Mouse (Mus musculus) ovary, postnatal 14 days (tissue): ENCODE results near the gene Ddx39b.
"Not testable (repeated sequence)": the region's sequence is repeated elsewhere in the genome, so short reads cannot be mapped to it uniquely, and the experiment has no call there.

Source experiments
- DNase-seq: peaks from one replicate; pipeline ENCODE4 v3.0.0; 2022; ENCODE audit warnings: low spot score

Ddx39b gene

DNA sequence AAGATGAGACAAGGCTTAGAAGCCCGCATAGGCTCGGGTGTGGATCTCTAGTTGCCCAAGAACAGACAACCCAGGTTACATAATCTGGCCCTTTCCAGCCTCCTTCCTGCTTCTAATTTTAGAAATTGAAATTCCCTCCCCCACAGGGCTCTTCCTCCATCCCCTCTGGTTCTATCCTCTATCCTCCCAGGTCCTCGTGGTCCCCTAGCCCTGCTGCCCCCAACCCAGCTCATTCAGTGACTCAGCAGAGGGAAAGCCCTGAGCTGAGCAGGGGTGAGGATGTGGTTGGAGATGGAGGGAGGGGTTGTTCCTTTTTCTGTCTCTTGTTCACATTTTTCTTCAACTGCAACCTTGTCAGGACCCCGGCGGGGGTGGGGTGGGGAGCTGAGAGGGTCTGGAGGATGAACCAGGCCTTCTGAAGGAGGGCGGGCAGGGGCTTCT lies 21.9 kb upstream of the Ddx39b start:
- DNase-seq = no peak

DNA sequence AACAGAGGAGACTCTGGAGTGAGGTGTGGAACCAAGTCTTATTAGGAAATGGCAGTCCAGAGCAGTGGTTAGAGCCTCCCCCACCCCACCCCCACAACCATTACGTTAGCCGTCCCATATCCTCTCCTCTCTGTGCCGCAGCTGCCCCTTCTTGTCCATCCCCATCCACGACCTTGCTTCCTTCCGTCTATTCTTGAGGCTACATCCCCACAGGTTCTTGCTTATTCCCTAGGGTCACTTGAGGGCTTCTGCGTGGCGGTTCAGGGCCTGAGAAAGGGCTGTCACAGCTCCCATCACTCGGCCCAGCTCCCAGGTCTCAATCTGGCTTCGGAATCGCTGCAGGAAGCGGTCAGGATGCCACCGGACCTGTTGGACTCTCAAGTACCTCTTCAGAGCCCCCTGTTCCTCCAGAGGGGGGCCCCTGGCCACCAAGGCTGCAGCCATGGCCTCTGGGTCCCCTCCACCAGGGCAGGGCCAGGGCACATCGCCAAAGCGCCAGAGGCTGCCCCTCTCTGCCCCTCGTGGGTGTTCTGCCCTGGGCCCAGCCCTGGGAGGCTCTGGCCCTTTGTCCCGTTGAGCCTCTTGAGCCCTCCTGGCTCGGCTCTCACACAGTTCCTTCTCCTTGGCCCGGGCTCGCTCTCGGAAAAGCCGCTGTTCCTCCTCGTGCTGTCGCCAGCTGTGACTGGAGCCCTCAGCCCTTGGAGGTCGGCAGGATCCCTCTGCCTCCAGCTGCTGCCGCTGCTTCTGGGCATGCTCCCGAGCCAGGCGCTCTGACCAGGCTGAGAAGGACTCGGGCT lies 21.2 kb upstream of the Ddx39b start, which contains the start of gene Gm16181:
Gene Gm16181 (plus strand): TSS at position 679 of the 797 bp plus-strand sequence.
- DNase-seq = no peak

DNA sequence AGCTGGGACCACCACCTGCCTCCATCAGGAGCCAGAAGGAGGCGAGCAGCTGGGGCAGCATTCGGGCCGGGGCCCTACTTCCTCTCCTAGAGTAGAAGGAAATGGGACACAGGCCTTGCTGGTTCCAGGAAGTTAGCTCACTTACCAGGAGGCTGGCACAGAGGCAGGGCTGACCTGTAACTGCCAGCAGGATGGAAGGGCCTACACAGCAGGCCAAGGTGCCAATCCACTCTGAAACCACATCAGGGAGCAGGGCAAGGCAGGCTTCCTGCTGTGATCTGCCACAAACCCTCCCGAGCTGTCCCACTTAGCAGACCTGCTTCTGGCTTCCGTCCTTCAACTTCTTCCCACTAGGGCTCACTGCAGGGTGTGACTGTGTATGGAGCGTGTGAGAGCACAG lies 19.2 kb upstream of the Ddx39b start:
- DNase-seq = no peak

DNA sequence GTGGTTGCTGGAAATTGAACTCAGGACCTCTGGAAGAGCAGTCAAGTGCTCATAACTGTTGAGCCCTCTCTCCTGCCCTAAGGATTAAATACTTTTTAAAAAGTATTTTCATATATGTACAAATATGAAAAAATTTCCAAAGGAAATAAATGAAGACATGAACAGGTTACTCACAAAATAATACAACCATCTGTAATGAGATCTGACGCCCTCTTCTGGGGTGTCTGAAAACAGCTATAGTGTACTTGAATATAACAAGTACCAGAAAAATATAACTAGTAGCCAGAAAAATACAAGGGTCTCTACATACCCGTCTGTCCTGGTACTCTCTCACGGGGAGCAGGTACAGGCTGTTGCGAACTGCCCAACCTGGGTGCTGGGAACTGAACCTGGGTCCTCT lies 16.9 kb upstream of the Ddx39b start:
- DNase-seq = no peak

DNA sequence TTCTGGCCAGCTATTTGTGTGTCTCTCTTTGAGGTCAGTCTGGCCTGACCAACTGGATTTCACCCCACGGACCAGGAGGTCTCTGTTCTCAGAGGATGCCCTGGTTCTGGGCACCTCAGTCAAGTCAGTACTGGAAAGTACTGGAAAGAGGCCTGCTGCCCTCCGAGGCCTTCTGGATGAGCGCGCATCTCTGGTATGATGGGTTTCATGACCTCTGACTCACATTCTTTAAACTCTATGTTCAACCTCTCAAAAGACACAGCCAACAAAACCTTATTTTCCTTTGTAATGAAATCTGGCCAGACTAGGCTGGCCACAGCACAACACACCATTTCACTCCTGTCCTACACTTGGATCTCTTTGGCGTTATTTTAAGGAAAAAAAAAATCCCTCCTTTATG lies 16.1 kb upstream of the Ddx39b start:
- no peak for DNase-seq

DNA sequence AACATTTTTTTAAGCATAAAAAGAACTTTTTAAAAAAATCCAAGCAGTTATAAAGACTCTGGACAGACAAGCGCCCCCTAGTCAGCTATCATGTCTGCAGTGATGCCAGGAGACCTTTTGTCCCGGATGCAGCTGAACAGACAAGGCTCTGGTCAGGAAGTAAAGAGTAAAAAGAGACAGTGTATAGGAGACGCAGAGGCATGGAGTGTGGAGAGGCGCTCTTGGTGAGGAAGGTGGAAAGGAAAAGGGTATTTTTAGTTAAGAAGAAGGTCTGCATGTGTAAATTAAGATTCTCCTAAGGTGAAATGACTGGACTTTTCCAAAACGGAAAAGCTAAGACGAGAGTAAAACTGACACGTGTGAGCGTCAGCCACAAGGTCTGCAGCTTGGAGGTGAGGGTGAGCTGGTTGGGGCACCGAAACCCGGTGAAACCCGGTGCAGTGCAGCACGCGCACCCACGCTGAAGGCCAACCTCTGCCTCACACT lies 14.9 kb upstream of the Ddx39b start:
- no peak for DNase-seq

DNA sequence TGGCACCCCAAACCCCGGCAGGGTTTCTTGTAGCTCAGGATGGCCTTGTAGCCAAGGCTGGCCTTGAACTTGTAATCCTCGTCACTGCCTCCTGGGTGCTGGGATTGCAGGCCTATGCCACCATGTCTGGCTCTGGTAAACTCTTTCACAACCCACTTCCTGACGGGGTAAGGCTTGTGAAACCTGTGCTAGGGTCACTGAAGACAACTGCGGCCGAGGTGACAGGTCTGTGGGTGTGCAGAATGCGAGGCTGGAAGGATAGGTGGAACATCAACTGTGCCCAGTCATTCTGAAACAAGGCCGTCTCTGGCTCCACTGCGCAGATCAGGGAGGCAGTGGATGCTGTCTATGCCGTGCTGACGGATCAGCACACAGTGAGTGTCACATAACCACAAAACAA lies 10.5 kb upstream of the Ddx39b start:
- DNase-seq = no peak

DNA sequence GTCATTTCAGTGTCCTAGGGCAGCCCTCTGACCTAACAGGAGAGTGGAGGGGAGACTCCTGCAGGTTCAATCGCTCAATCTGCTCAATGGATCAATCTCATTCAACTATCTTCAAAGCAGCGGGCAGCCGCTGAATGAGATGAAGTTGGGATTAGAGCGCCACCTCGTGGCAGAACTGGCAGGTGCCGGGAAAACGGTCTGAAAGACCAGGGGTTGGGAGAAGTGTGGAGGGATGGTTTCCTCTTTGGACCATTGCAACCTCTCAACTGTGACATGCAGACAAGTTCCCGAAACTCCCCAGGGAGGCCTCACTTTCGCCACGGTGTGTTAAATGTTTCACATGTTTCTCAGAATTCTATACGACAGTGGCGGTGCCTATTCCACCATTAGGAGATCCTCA lies 9.5 kb upstream of the Ddx39b start:
- peak; percentile 86 for DNase-seq

DNA sequence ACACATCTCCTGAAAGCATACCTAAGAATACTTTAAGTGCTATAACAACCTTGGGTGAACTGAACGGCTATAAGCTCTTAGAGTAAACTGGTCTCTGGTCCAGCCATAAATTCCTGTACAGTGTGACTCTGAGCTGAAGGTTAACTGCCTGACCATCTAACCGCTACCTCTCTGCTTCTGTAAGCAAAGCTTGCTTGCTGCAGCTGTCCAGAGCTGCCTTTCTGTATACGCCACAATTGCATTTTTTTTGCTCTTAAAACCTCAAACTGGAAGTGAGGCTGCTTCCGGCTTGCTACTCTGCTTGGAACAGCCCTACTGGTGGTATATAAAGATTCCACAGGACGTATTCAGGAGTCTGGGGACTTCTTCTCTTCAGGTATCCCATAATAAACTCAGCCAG lies 8.9 kb upstream of the Ddx39b start:
- DNase-seq = no peak

DNA sequence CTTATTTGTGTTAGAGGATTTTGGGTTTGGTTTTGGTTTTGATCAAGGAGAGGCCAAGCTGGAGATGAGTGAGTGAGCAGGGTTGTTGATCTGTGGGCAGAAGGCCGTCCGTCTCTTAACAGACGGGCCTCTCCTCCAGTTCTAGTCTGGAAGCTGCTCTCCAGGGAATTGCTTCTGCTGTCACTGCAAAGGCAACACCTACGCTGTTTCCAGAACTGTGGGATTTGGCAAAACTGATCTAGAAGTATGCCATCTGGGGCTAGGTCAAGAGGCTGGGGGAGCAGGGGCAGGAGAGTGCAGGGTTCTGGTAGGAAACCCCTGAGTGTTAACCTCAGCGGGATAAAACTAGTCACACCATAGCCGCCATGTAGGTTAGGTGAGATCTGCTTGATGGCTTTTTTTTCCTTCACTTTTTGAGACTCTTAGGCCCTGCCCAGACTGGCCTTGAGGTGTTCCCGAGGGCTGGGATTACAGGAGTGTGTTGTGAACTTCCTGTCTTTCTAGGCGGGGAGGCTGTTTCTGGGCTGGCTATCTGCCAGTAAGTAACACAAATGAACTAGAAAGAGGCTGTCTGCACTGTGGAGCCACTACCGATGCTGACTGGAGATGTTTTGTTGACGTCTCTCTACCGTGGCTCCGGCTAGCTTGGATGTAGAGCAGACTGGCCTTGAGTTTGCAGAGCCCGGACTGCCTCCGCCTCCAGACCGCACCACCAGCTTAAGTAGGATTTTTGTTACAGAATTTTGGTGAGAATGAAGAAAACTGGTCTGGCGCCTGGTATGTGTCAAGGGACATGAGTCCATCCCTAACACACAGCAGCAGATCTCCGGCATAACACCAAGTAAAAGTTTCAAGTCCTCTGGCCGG lies 8.2 kb upstream of the Ddx39b start, which contains the start of gene Atp6v1g2:
Gene Atp6v1g2 (plus strand): TSS at position 547 of the 867 bp plus-strand sequence.
- DNase-seq = no peak

DNA sequence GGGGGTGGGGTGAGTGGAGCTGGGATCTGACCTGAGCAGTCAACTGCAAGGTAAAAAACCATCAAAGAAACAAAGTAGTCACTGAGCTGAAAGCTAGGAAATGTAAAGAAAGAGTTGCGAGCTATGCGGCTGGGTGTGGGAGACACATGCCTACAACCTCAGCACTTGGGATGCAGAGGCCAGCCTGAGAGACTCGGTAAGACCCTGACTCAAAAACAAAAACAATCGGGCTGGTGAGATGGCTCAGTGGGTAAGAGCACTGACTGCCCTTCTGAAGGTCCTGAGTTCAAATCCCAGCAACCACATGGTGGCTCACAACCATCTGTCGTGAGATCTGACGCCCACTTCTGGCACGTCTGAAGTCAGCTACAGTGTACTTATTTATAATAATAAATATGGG lies 7.5 kb upstream of the Ddx39b start:
- not testable (repeated sequence) for DNase-seq

DNA sequence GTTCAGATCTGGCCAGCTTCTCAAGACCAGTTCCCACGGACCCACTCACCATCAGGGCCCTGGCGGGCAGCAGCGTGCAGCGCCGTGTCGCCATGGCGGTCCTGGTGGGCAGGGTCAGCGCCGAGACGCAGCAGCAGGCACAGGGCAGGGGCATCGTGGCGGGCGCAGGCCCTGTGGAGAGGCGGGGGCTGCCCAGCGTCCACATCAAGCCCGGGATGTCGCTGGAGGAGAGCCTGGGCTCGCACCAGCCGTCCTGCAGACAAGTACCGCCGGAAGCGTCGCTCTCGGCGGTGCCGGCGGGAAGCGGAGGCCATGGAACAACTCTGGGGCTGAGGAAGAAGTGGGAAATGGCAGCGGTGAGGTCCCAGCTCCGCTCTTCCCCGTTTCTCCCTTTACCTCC lies 6.6 kb upstream of the Ddx39b start:
- no peak for DNase-seq

DNA sequence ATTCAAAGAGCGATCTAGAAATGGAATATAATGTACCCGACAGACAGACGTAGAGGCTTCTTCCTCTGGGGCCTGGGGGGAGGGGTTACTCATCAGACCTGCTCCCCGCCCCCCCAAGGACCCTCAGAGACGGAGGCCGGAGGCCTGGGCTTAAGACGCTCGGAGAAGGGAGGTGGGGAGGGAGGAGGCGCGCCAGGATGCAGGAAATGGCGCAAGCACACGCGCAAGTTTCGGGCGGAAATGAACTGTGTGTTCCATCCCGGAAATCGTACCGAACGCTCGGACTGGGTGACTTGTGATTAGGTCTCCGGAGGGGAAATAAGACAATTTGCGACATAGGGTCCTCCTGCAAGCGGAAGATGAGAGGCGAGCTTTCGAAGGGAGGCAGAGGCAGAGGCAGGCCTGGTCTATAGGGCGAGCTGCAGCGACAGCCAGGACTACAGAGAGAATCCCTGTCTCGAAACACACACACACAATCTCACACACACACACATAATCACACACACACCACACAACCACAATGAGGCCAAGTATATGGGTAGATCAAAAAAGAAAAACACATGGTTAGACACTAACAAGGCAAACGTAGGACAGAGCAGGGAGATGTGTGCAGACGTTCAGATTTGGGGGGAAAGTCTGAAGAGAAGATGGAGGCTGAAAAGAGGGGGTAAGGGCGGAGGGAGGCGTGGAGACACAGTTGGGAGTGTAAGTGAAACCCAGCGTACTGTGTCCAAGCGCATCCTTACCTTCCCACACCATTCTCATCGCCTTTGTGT lies 5.7 kb upstream of the Ddx39b start, which contains the start of gene Nfkbil1:
Gene Nfkbil1 (minus strand): TSS at position 179 of the 776 bp plus-strand sequence.
- DNase-seq = peak; percentile 83

DNA sequence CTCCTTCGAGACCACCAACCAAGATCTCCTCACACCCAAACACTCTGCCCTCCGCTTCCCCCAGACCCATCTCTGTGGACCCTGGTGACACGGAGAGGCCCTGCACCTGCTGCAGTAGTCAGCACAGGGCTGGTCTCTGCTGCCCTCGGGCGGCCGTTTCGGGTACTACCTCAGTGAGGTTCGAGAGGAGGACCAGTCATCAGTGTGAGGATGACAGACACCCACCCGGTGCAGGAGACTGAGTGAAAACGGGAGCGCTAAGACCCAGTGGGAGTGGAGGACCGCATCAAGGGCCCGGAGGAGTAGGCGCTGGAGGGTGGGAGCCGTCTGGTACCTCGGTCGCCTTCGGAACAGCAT lies 5.2 kb upstream of the Ddx39b start:
- DNase-seq = peak; percentile 99

DNA sequence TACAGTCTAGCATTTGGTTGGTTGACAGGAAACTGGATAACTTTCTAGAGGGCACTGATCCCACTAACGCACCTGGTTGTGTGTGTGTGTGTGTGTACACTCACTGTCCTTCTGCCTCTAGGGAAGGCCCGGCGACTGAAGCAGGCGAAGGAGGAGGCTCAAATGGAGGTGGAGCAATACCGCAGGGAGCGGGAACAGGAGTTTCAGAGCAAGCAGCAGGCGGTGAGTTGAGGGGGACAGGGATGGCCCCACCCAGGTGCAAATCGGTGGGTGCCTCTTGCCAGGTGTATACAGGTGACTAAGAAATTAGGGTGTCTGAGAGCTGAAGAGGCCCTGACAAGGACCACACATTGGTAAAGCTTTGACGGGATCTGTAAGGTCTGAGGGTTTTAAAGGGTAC lies 4.5 kb upstream of the Ddx39b start:
- DNase-seq = no peak

DNA sequence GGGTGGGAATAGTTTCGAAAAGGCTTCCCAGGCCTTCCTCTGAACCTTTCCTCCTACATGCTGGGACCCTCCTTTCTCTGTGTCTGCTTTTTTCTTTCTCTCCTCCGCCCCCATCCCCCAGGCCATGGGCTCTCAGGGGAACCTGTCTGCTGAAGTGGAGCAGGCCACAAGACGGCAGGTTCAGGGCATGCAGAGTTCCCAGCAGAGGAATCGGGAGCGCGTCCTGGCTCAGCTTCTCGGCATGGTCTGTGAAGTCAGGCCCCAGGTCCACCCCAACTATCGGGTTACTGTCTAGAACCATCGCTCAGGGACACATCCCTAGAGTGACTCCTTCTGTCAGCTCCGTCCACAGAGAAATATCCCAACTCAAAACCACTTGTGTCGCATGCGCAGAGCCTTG lies 4.0 kb upstream of the Ddx39b start:
- no peak for DNase-seq

DNA sequence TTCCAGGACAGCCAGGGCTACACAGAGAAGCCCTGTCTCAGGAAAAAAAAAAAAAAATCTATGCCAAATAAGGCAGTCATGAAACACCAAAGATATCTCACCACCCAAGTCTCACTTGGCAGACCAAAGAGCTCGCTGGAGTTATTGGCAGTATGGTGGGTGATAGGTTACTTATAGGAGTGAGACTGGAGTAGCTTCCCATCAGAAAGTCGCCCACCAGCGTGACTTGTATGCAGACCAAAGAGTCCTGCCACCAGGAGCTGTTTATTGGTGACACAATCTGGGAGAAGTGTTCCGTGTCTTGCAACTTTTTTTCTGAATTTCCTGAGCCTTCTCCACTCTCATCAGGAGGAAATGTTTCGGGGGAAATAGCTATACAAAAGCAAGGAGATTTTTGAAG lies 1.8 kb upstream of the Ddx39b start:
- DNase-seq = no peak

DNA sequence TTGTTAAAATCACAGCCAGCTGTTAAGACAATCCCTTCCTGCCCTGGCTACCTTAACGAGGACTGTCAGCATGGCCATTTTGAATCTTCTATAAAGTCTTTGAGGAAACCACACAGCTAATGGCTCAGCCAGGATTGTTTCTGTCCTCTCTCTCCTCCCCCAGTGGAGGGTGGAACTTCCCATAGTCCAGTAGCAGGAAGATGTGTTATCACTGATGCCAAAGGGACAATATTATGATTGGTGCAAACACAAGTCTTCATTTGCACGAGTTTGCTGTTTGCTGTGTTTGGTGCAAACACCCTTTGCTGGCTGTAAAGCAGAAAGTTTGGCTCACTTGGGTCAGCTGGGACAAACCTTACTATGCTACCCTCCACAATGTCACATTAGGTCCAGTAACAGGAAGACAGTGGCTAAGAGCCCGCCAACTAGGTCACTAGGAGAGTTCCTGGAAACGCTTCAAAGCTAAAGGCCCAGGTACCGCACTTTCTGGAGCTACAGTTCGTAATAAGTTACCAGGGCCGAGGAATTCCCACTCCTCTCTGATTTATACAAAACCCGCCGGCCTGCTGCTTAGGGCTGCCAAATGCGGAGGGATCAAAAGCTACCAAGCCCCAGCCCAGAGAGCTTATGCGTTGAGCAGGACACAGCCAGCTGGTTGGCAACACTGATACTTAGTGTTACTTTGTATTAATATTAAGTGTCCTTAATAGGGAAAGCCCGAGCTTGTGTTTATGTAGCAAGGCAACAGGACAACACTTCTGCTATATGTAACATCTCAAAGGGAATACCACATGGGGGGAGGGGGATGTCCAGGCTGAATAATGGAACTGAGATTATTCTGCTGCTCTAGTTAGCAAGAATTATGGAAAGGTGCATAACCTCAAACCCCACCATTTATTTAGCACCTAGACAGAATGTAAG lies 902 bp upstream of the Ddx39b start:
- no peak for DNase-seq

DNA sequence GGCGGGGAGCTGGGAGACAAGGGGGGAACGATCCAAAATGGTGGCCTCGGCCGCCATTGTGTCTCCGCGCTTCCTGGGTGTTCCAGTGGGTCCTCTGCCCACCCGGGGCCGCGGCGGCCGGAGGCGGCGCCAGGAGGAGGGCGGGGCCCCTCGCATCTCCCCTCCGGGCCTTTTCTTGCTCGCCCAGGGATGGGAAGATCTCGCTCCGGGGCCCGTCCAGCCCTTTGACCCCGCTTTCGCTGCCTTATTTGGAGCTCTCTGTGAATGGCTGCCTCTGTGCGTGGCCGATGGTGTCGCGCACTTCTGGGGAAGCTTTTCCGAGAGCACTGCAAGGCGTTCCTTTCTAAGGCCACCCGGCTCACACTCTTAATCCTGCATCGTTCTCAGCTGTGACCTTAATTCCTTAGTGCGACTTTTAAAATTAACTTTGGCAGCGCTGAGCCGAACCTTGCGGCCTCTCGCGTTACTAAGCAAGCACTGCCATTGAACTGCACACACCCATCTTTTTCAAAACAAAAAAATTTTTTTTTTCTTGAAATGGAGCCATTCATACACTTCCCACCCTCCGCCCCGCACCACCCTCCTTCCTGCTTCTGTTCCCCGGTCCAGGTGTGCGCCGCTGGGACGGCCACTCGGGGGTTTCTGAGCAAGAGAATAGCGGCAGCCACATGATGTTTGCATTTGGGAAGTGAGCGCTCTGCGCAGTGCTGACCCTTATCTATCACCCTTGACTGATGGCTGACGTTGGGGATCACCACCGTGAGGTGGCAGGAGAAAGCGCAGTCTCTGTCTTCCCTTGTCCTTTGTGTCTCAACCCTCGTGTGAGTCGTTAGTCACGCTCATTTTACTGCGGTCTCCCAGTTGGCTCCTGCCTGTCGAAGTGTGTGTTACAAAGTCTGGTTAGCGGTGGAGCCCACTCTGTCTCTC lies 732 bp downstream of the Ddx39b start:
- no peak for DNase-seq

DNA sequence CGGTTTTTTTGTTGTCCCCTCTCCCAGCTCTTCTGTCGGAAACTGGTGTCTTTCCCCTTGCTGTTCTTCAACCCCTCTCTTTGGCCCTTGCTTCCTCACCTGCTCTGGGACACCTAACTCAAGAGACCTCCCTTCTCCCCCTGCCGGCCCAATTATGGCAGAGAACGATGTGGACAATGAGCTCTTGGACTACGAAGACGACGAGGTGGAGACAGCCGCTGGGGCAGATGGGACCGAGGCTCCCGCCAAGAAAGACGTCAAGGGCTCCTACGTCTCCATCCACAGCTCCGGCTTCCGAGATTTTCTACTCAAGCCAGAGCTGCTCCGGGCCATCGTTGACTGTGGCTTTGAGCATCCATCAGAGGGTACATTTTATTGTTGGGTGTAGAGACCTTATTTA lies 1.5 kb downstream of the Ddx39b start:
- DNase-seq = no peak
